Mouse (Mus musculus): ENCODE results near the gene Mum1. TPM values are rescaled to one million over a fixed set of nuclear protein-coding genes. Genes with fewer than 3 reads are reported as not detected.

The Mum1 gene
- 31.9 and 40.1 TPM in 2 replicates for polyA plus RNA-seq (2015; fragmentation: Nextera tagmentation; extraction: Ambion mirVana)

GRCm38 (mm10) chr10:80226416-80227165 lies at the start of gene Mum1:
Gene Mum1, plus strand, starts transcription at chr10:80226434.
- Histone ChIP-seq H3K9ac (ENCODE audit: low read length) (peak within 1 kb of the TSS; percentile 94), H3K9me3 (replicated peaks; ENCODE audit: control insufficient read depth, low read length) (no peaks in the 10 kb centered on the region), H3K27ac (ENCODE audit: low read length) (peak within 1 kb of the TSS; percentile 90), H3K4me1 (ENCODE audit: control insufficient read depth, insufficient read depth, low read length) (peaks cover 24% of the 10 kb centered on the region), H3K4me2 (ENCODE audit: low read depth, low read length) (peak within 1 kb of the TSS; percentile 72), H3K4me3 (ENCODE audit: low read length) (peak within 1 kb of the TSS; percentile 84), H3K27me3 (ENCODE audit: control insufficient read depth, insufficient read depth, low read length) (no peaks in the 10 kb centered on the region), H3K36me3 (ENCODE audit: control insufficient read depth, insufficient read depth) (peaks cover 12% of the 10 kb centered on the region; the same call in 1 of the 2 replicates)
- ATAC-seq (replicated peaks; ENCODE audit: extremely low read depth, insufficient read depth, low FRiP score): peak; percentile 99
- under 1% methylated on average over 65 of the region's 75 CpGs for WGBS

- H3K4me3 ChIP-seq (ENCODE audit: low read length): no peak overlapping the region
- WGBS: 55% methylated on average over 7 of the region's 7 CpGs
These were observed 48.6 kb upstream of the Mum1 start for GRCm38 (mm10) chr10:80177441-80178279.

GRCm38 (mm10) chr10:80179068-80180051 lies 46.9 kb upstream of the Mum1 start, which contains the start of gene Efna2:
Gene Efna2, plus strand, starts transcription at chr10:80179482.
- peaks cover 9% of the 10 kb centered on the region for H3K4me1 ChIP-seq (ENCODE audit: control insufficient read depth, insufficient read depth, low read length)

More at GRCm38 (mm10) chr10:80177441-80178279, 48.6 kb upstream of the Mum1 start:
- Histone ChIP-seq H3K27ac (ENCODE audit: low read length) (no peak overlapping the region), H3K9me3 (replicated peaks; ENCODE audit: control insufficient read depth, low read length) (no peaks in the 10 kb centered on the region), H3K9ac (ENCODE audit: low read length) (0 out of 2 replicates have a peak overlapping the region, but pooled peaks have one; percentile 2), H3K4me1 (ENCODE audit: control insufficient read depth, insufficient read depth, low read length) (peaks cover 11% of the 10 kb centered on the region), H3K27me3 (ENCODE audit: control insufficient read depth, insufficient read depth, low read length) (no peaks in the 10 kb centered on the region; the same call in 1 of the 2 replicates), H3K4me2 (ENCODE audit: low read depth, low read length) (no peak overlapping the region), H3K36me3 (ENCODE audit: control insufficient read depth, insufficient read depth) (no peaks in the 10 kb centered on the region)
- no peak for ATAC-seq (replicated peaks; ENCODE audit: extremely low read depth, insufficient read depth, low FRiP score)

DNA sequence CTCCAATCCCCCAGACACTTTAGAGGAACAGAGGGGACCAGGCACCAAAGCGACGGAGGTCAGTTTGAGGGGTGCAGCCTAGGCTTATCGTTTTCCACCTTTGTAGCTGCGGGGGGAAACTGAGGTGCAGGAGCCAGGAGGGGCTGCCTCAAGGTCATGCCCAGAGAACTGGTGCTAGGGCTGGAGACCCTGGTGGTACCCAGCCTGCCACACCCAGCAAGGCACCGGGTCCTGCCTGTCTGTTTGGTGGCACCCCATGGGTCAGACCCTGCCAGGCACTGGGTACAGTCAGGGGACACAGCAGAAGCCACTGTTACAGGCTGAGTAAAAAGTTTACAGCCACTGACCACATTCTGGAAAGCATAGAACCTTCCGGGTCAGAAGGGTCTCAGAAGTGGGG lies 45.9 kb upstream of the Mum1 start:
- Histone ChIP-seq H3K27ac (ENCODE audit: low read length) (no peak overlapping the region), H3K9ac (ENCODE audit: low read length) (peak overlapping the region; percentile 88), H3K4me1 (ENCODE audit: control insufficient read depth, insufficient read depth, low read length) (peaks cover 9% of the 10 kb centered on the region), H3K9me3 (replicated peaks; ENCODE audit: control insufficient read depth, low read length) (no peaks in the 10 kb centered on the region), H3K4me2 (ENCODE audit: low read depth, low read length) (peak overlapping the region; percentile 78), H3K4me3 (ENCODE audit: low read length) (peak overlapping the region; percentile 74), H3K36me3 (ENCODE audit: control insufficient read depth, insufficient read depth) (no peaks in the 10 kb centered on the region), H3K27me3 (ENCODE audit: control insufficient read depth, insufficient read depth, low read length) (no peaks in the 10 kb centered on the region; the same call in 1 of the 2 replicates)
- 55% methylated on average over 6 of the region's 6 CpGs for WGBS
- no peak for ATAC-seq (replicated peaks; ENCODE audit: extremely low read depth, insufficient read depth, low FRiP score)

More at GRCm38 (mm10) chr10:80179068-80180051, 46.9 kb upstream of the Mum1 start, which contains the start of gene Efna2:
- H3K9ac ChIP-seq (ENCODE audit: low read length): peak within 1 kb of the TSS; percentile 88
- no peaks in the 10 kb centered on the region for H3K36me3 ChIP-seq (ENCODE audit: control insufficient read depth, insufficient read depth)
- H3K27ac ChIP-seq (ENCODE audit: low read length): peak within 1 kb of the TSS; percentile 7; the same call in 1 of the 2 replicates
- H3K4me2 ChIP-seq (ENCODE audit: low read depth, low read length): peak within 1 kb of the TSS; percentile 78
- no peaks in the 10 kb centered on the region for H3K9me3 ChIP-seq (replicated peaks; ENCODE audit: control insufficient read depth, low read length)
- WGBS: 2% methylated on average over 79 of the region's 106 CpGs
- H3K27me3 ChIP-seq (ENCODE audit: control insufficient read depth, insufficient read depth, low read length): no peaks in the 10 kb centered on the region; the same call in 1 of the 2 replicates
- peak; percentile 50; the same call in 1 of the 2 replicates for ATAC-seq (replicated peaks; ENCODE audit: extremely low read depth, insufficient read depth, low FRiP score)
- H3K4me3 ChIP-seq (ENCODE audit: low read length): peak within 1 kb of the TSS; percentile 74

GRCm38 (mm10) chr10:80180823-80181222 lies 45.4 kb upstream of the Mum1 start:
- no peak overlapping the region for H3K9ac ChIP-seq (ENCODE audit: low read length)
- 61% methylated on average over 5 of the region's 5 CpGs for WGBS
- no peak overlapping the region for H3K4me2 ChIP-seq (ENCODE audit: low read depth, low read length)
- H3K9me3 ChIP-seq (replicated peaks; ENCODE audit: control insufficient read depth, low read length): no peaks in the 10 kb centered on the region
- peaks cover 2% of the 10 kb centered on the region for H3K27me3 ChIP-seq (ENCODE audit: control insufficient read depth, insufficient read depth, low read length)
- no peaks in the 10 kb centered on the region for H3K36me3 ChIP-seq (ENCODE audit: control insufficient read depth, insufficient read depth)
- ATAC-seq (replicated peaks; ENCODE audit: extremely low read depth, insufficient read depth, low FRiP score): no peak
- no peak overlapping the region for H3K4me3 ChIP-seq (ENCODE audit: low read length)
- peaks cover 9% of the 10 kb centered on the region for H3K4me1 ChIP-seq (ENCODE audit: control insufficient read depth, insufficient read depth, low read length)
- H3K27ac ChIP-seq (ENCODE audit: low read length): no peak overlapping the region

DNA sequence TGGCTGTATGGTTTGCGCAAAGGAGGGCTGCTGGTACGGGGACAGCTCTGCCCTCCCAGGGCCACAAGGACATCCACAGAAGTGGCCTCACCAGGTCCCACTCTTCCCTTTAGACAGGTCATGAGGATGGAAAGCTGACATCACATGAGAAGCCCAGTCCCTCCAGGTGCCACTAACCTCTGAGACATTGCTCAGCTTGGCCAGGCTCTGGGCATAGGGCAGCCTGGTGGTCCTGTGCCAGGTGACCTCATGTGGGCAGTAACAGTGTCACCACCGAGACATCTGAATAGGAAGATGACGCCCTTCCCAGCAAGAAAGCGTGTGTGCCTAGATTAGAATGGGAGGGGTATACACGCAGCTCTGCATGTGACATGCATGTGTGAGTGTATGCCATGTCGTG lies 43.7 kb upstream of the Mum1 start:
- H3K9me3 ChIP-seq (replicated peaks; ENCODE audit: control insufficient read depth, low read length): no peaks in the 10 kb centered on the region
- H3K4me3 ChIP-seq (ENCODE audit: low read length): no peak overlapping the region
- H3K4me2 ChIP-seq (ENCODE audit: low read depth, low read length): no peak overlapping the region
- 85% methylated on average over 7 of the region's 7 CpGs for WGBS
- H3K4me1 ChIP-seq (ENCODE audit: control insufficient read depth, insufficient read depth, low read length): peaks cover 8% of the 10 kb centered on the region
- H3K36me3 ChIP-seq (ENCODE audit: control insufficient read depth, insufficient read depth): no peaks in the 10 kb centered on the region
- H3K27me3 ChIP-seq (ENCODE audit: control insufficient read depth, insufficient read depth, low read length): peaks cover 3% of the 10 kb centered on the region
- no peak overlapping the region for H3K9ac ChIP-seq (ENCODE audit: low read length)
- no peak overlapping the region for H3K27ac ChIP-seq (ENCODE audit: low read length)
- no peak for ATAC-seq (replicated peaks; ENCODE audit: extremely low read depth, insufficient read depth, low FRiP score)

GRCm38 (mm10) chr10:80186649-80187048 lies 39.6 kb upstream of the Mum1 start:
- H3K36me3 ChIP-seq (ENCODE audit: control insufficient read depth, insufficient read depth): no peaks in the 10 kb centered on the region
- peaks cover 19% of the 10 kb centered on the region for H3K27me3 ChIP-seq (ENCODE audit: control insufficient read depth, insufficient read depth, low read length)
- ATAC-seq (replicated peaks; ENCODE audit: extremely low read depth, insufficient read depth, low FRiP score): no peak
- 49% methylated on average over 27 of the region's 27 CpGs for WGBS
- H3K9ac ChIP-seq (ENCODE audit: low read length): no peak overlapping the region
- H3K4me3 ChIP-seq (ENCODE audit: low read length): no peak overlapping the region
- no peak overlapping the region for H3K27ac ChIP-seq (ENCODE audit: low read length)
- peaks cover 3% of the 10 kb centered on the region; the same call in 1 of the 2 replicates for H3K4me1 ChIP-seq (ENCODE audit: control insufficient read depth, insufficient read depth, low read length)
- no peaks in the 10 kb centered on the region for H3K9me3 ChIP-seq (replicated peaks; ENCODE audit: control insufficient read depth, low read length)
- H3K4me2 ChIP-seq (ENCODE audit: low read depth, low read length): no peak overlapping the region

DNA sequence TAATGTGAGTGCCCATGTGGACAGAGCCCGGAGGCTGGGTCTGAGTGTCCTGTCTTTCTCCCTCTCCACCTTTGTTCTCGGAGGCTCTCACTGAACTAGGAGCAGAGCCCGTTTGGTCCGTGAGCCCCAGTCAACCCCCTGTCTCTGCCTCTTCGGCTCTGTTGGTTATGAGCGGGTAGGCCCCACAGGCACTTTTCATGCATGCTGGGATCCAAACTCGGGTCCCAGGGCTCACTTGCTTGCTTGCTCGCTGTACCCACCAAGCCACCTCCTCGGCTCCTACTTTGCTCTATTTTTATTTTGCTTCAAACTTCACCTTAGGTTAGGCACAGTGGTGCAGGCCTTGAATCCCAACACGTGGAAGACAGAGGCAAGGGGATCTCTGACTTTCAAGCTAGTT lies 38.5 kb upstream of the Mum1 start:
- Histone ChIP-seq H3K27ac (ENCODE audit: low read length) (no peak overlapping the region), H3K9ac (ENCODE audit: low read length) (no peak overlapping the region), H3K4me1 (ENCODE audit: control insufficient read depth, insufficient read depth, low read length) (peaks cover 3% of the 10 kb centered on the region; the same call in 1 of the 2 replicates), H3K9me3 (replicated peaks; ENCODE audit: control insufficient read depth, low read length) (no peaks in the 10 kb centered on the region), H3K36me3 (ENCODE audit: control insufficient read depth, insufficient read depth) (no peaks in the 10 kb centered on the region), H3K27me3 (ENCODE audit: control insufficient read depth, insufficient read depth, low read length) (peaks cover 26% of the 10 kb centered on the region), H3K4me3 (ENCODE audit: low read length) (no peak overlapping the region), H3K4me2 (ENCODE audit: low read depth, low read length) (no peak overlapping the region)
- no peak for ATAC-seq (replicated peaks; ENCODE audit: extremely low read depth, insufficient read depth, low FRiP score)
- WGBS: 92% methylated on average over 10 of the region's 10 CpGs

All from heart, embryonic 16.5 days (tissue).